Mouse (Mus musculus) heart, embryonic 14.5 days (tissue): ENCODE measurements at regions not wholly inside any gene's neighbourhood (a gene's known extent, or its start where the extent isn't known, plus 50 kb on each side); places are given as distances from the start of the nearest gene placed in this dataset.

Experiments
- ATAC-seq: fragments of 200-750 bp; cut with Nextera tagmentation; 2 replicates; pipeline ENCODE4 v1.8.0; 2017; ENCODE audit warnings: low read depth, moderate TSS enrichment; ENCODE audit not compliant: insufficient number of reproducible peaks, insufficient read depth, low FRiP score
- H3K27ac ChIP-seq, 2 experiments: fragments of 200-500 bp in 1 of 2; fragments of 300-500 bp in 1 of 2; sonication (generic) in 1 of 2; replicated peaks in 1 of 2; 2 replicates each; pipeline ENCODE4 v1.5.1; 2012 to 2014; ENCODE audit warnings: low read depth in 2 of 2, low read length in 2 of 2, control low read depth in 1 of 2, mild to moderate bottlenecking in 1 of 2, mixed read lengths in 1 of 2; ENCODE audit not compliant: control insufficient read depth in 1 of 2, insufficient read depth in 1 of 2
- H3K27me3 ChIP-seq: fragments of 300-500 bp; sonication (generic); 2 replicates; pipeline ENCODE4 v1.6.1; 2014; ENCODE audit warnings: mild to moderate bottlenecking, low read length, control low read depth; ENCODE audit not compliant: control insufficient read depth, insufficient read depth
- H3K36me3 ChIP-seq: fragments of 300-500 bp; sonication (generic); 2 replicates; pipeline ENCODE4 v1.6.1; 2014; ENCODE audit warnings: mild to moderate bottlenecking, control low read depth, low read length, mixed read lengths; ENCODE audit not compliant: control insufficient read depth, insufficient read depth
- H3K4me1 ChIP-seq, 2 experiments: fragments of 200-500 bp in 1 of 2; fragments of 300-500 bp in 1 of 2; sonication (generic) in 1 of 2; 2 replicates each; pipeline ENCODE4 v1.6.1; 2012 to 2014; ENCODE audit warnings: low read length in 2 of 2, control low read depth in 1 of 2, mixed read lengths in 1 of 2; ENCODE audit not compliant: control insufficient read depth in 2 of 2, insufficient read depth in 2 of 2
- H3K4me2 ChIP-seq: fragments of 300-500 bp; sonication (generic); 2 replicates; pipeline ENCODE4 v1.6.1; 2014; ENCODE audit warnings: mild to moderate bottlenecking, low read length
- H3K4me3 ChIP-seq, 2 experiments: fragments of 200-500 bp in 1 of 2; fragments of 300-500 bp in 1 of 2; sonication (generic) in 1 of 2; 2 replicates each; pipeline ENCODE4 v1.5.1; 2012 to 2014; ENCODE audit warnings: low read length in 2 of 2, mild to moderate bottlenecking in 2 of 2, control low read depth in 1 of 2, low read depth in 1 of 2, moderate library complexity in 1 of 2; ENCODE audit not compliant: control insufficient read depth in 1 of 2, insufficient read depth in 1 of 2
- H3K9ac ChIP-seq: fragments of 300-500 bp; sonication (generic); 2 replicates; pipeline ENCODE4 v1.6.1; 2014; ENCODE audit warnings: mild to moderate bottlenecking, low read length
- H3K9me3 ChIP-seq: fragments of 300-500 bp; sonication (generic); 2 replicates; pipeline ENCODE4 v1.6.1; 2016; ENCODE audit warnings: low read length, control low read depth; ENCODE audit not compliant: control insufficient read depth
- WGBS: fragments of 180-500 bp; shearing (Covaris S2); extraction: QIAGEN DNeasy Blood & Tissue Kit; methylation state at CpG from one replicate; pipeline ENCODE4 v1.1.7; 2014; 5-methylcytosine and 5-hydroxymethylcytosine counted together

- no peaks in the 10 kb centered on the region for H3K4me1 ChIP-seq
- H3K4me2 ChIP-seq, result no peak overlapping the region
- no peak for ATAC-seq
- H3K9me3 ChIP-seq, result no peaks in the 10 kb centered on the region
- no peak overlapping the region for H3K4me3 ChIP-seq
- H3K36me3 ChIP-seq, result no peaks in the 10 kb centered on the region
- H3K27me3 ChIP-seq, result no peaks in the 10 kb centered on the region
- H3K27ac ChIP-seq, result no peak overlapping the region
- no peak overlapping the region for H3K9ac ChIP-seq
These were observed 127.0 kb upstream of the Nova1 start for GRCm38 (mm10) chr12:46945707-46946106.

- Histone ChIP-seq H3K27ac (no peak overlapping the region), H3K9ac (no peak overlapping the region), H3K36me3 (no peaks in the 10 kb centered on the region), H3K9me3 (no peaks in the 10 kb centered on the region), H3K4me3 (no peak overlapping the region), H3K4me1 (no peaks in the 10 kb centered on the region), H3K27me3 (no peaks in the 10 kb centered on the region), H3K4me2 (no peak overlapping the region)
- ATAC-seq, result no peak
These were observed 112.4 kb upstream of the Nova1 start for GRCm38 (mm10) chr12:46931086-46931485.

GRCm38 (mm10) chr12:46917286-46917685 is 98.6 kb upstream of the Nova1 start:
- H3K4me2 ChIP-seq, result no peak overlapping the region

GRCm38 (mm10) chr12:46878164-46878563 is 59.4 kb upstream of the Nova1 start:
- no peaks in the 10 kb centered on the region for H3K36me3 ChIP-seq
- no peak overlapping the region for H3K4me2 ChIP-seq
- H3K27me3 ChIP-seq, result no peaks in the 10 kb centered on the region
- ATAC-seq, result no peak
- H3K4me3 ChIP-seq, result no peak overlapping the region
- H3K9me3 ChIP-seq, result no peaks in the 10 kb centered on the region
- WGBS, result 76% methylated on average over 3 of the region's 3 CpGs
- no peak overlapping the region for H3K27ac ChIP-seq
- H3K4me1 ChIP-seq, result no peaks in the 10 kb centered on the region
- no peak overlapping the region for H3K9ac ChIP-seq

More at GRCm38 (mm10) chr12:46917286-46917685, 98.6 kb upstream of the Nova1 start:
- H3K9me3 ChIP-seq, result no peaks in the 10 kb centered on the region
- WGBS, result 65% methylated on average over 4 of the region's 4 CpGs
- H3K27me3 ChIP-seq, result no peaks in the 10 kb centered on the region
- no peak overlapping the region for H3K9ac ChIP-seq
- no peak for ATAC-seq
- H3K27ac ChIP-seq, result no peak overlapping the region
- H3K4me1 ChIP-seq, result no peaks in the 10 kb centered on the region
- no peak overlapping the region for H3K4me3 ChIP-seq
- H3K36me3 ChIP-seq, result no peaks in the 10 kb centered on the region

GRCm38 (mm10) chr12:46870130-46870529 is 51.4 kb upstream of the Nova1 start:
- Histone ChIP-seq H3K4me2 (no peak overlapping the region), H3K27ac (no peak overlapping the region), H3K36me3 (no peaks in the 10 kb centered on the region), H3K9ac (no peak overlapping the region), H3K27me3 (no peaks in the 10 kb centered on the region), H3K4me1 (no peaks in the 10 kb centered on the region), H3K4me3 (no peak overlapping the region), H3K9me3 (no peaks in the 10 kb centered on the region)
- ATAC-seq, result no peak
- WGBS, result 30% methylated on average over 2 of the region's 2 CpGs
